Mouse (Mus musculus) stomach, postnatal 0 days (tissue): ENCODE results near the gene Gabrb3. TPM values are rescaled to one million over a fixed set of nuclear protein-coding genes. Genes with fewer than 3 reads are reported as not detected.

ENCODE experiments used
- ATAC-seq: fragments of 200-750 bp; cut with Nextera tagmentation; 2 replicates; pipeline ENCODE4 v1.8.0; 2017; ENCODE audit not compliant: low FRiP score, low TSS enrichment
- DNase-seq: peaks from one replicate; pipeline ENCODE4 v3.0.0-alpha.2; 2016; ENCODE audit warnings: low spot score
- H3K27ac ChIP-seq: fragments of 300-500 bp; sonication (generic); replicated peaks from 2 replicates; pipeline ENCODE4 v1.5.1; 2014; ENCODE audit warnings: mild to moderate bottlenecking, control low read depth
- H3K27me3 ChIP-seq: fragments of 300-500 bp; sonication (generic); 2 replicates; pipeline ENCODE4 v1.6.1; 2014; ENCODE audit warnings: low read length; ENCODE audit not compliant: control insufficient read depth, insufficient read depth
- H3K36me3 ChIP-seq: fragments of 300-500 bp; sonication (generic); 2 replicates; pipeline ENCODE4 v1.6.1; 2014; ENCODE audit warnings: low read length, mixed read lengths; ENCODE audit not compliant: control insufficient read depth, insufficient read depth
- H3K4me1 ChIP-seq: fragments of 300-500 bp; sonication (generic); replicated peaks from 2 replicates; pipeline ENCODE4 v1.6.1; 2014; ENCODE audit warnings: antibody characterized with exemption; ENCODE audit not compliant: control insufficient read depth, insufficient read depth
- H3K4me2 ChIP-seq: fragments of 300-500 bp; sonication (generic); replicated peaks from 2 replicates; pipeline ENCODE4 v1.6.1; 2014; ENCODE audit warnings: low read depth, mild to moderate bottlenecking, control low read depth, moderate library complexity
- H3K4me3 ChIP-seq: fragments of 300-500 bp; sonication (generic); 2 replicates; pipeline ENCODE4 v1.5.1; 2014; ENCODE audit warnings: low read depth, low read length, control low read depth
- H3K9ac ChIP-seq: fragments of 300-500 bp; sonication (generic); 2 replicates; pipeline ENCODE4 v1.6.1; 2014; ENCODE audit warnings: mild to moderate bottlenecking, low read length, control low read depth, mixed read lengths
- H3K9me3 ChIP-seq: fragments of 300-500 bp; sonication (generic); 2 replicates; pipeline ENCODE4 v1.6.1; 2016; ENCODE audit warnings: low read length; ENCODE audit not compliant: control insufficient read depth
- CTCF ChIP-seq: IDR thresholded peaks from 2 replicates; pipeline ENCODE4 v1.5.1; 2016; ENCODE audit warnings: antibody characterized with exemption, low read depth, mild to moderate bottlenecking, moderate library complexity
- EP300 ChIP-seq: optimal IDR thresholded peaks from 2 replicates; pipeline ENCODE3; 2016; ENCODE audit warnings: antibody characterized with exemption
- WGBS: fragments of 180-500 bp; shearing (Covaris S2); extraction: QIAGEN DNeasy Blood & Tissue Kit; methylation state at CpG from one replicate; pipeline ENCODE4 v1.1.7; 2014; 5-methylcytosine and 5-hydroxymethylcytosine counted together
- polyA plus RNA-seq: library from polyadenylated mRNA; unstranded; fragments of >200 nt; fragmentation: Nextera tagmentation; extraction: Ambion mirVana; gene quantifications from 2 replicates; pipeline ENCODE4 v1.2.1, GENCODE M21; 2015

Gene Gabrb3
- polyA plus RNA-seq, 1 experiment from 2014 or later = 0.80 TPM

DNA sequence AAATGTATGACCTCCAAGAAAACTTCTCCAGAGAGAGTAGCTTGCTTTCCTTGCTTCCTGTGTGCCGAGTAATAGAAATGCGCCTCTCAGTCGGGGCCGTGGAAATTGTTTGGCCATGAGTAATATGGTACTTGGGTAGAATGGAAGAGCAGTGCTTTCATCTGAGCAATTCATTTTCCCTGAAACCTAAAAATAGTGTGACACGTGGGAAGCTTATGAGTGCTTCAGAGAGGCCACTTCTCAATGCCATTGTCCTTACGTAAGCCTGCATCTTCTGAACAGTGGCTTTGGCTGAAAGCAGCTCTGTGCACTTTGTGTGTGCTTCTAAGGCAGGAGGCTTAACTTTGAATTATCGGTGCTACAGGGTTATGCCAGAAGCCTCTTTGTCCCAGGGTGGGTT lies 280.9 kb downstream of the Gabrb3 start:
- Histone ChIP-seq H3K4me1 (no peaks in the 10 kb centered on the region), H3K27ac (no peak overlapping the region), H3K9me3 (no peaks in the 10 kb centered on the region), H3K9ac (no peak overlapping the region), H3K4me2 (no peak overlapping the region), H3K4me3 (no peak overlapping the region), H3K27me3 (no peaks in the 10 kb centered on the region), H3K36me3 (no peaks in the 10 kb centered on the region)
- 55% methylated on average over 7 of the region's 7 CpGs for WGBS
- DNase-seq (no peak), ATAC-seq (0 out of 2 replicates have a peak, but pooled peaks have one; percentile 24)
- TF ChIP-seq CTCF = no peak
- no peak for TF ChIP-seq EP300

- Histone ChIP-seq H3K4me2 (no peak overlapping the region), H3K4me3 (no peak overlapping the region), H3K9me3 (no peaks in the 10 kb centered on the region), H3K27me3 (no peaks in the 10 kb centered on the region), H3K27ac (no peak overlapping the region), H3K9ac (no peak overlapping the region), H3K36me3 (no peaks in the 10 kb centered on the region), H3K4me1 (no peaks in the 10 kb centered on the region)
- DNase-seq = no peak
- ATAC-seq = no peak
- TF ChIP-seq EP300 (no peak), CTCF (no peak)
Measured at GRCm38 (mm10) chr7:57701046-57701445, 281.6 kb downstream of the Gabrb3 start.

DNA sequence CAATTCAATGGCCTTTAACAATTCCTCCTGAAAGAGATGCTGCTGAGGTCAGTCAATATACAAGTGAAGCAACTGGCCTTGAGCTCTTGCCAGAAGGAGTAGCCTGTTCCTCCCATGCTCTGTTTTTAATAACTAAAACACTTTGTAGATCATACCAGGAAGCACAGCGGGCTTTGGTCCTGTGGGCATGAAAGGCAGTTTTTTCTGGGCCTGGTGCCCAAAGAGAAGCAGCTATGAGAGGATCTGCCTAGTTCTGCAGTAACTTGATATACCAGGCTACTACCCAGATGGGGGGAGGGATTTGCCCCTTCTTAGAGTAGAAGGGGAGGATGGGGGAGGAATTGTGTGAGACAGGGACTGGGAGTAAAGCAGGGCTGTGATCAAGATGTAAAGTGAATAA lies 284.1 kb downstream of the Gabrb3 start:
- H3K27me3 ChIP-seq = no peaks in the 10 kb centered on the region
- ATAC-seq (no peak), DNase-seq (peak; percentile 20)
- no peak overlapping the region for H3K27ac ChIP-seq
- no peak overlapping the region for H3K9ac ChIP-seq
- TF ChIP-seq EP300 (no peak), CTCF (no peak)
- no peak overlapping the region for H3K4me3 ChIP-seq
- H3K36me3 ChIP-seq = no peaks in the 10 kb centered on the region
- no peaks in the 10 kb centered on the region for H3K4me1 ChIP-seq
- no peak overlapping the region for H3K4me2 ChIP-seq
- 48% methylated on average over 1 of the region's 1 CpGs for WGBS
- no peaks in the 10 kb centered on the region for H3K9me3 ChIP-seq

- ATAC-seq = no peak
Measured at GRCm38 (mm10) chr7:57706092-57706491, 286.6 kb downstream of the Gabrb3 start.

GRCm38 (mm10) chr7:57706976-57707740 lies 287.7 kb downstream of the Gabrb3 start:
- H3K27me3 ChIP-seq = no peaks in the 10 kb centered on the region
- TF ChIP-seq EP300 = no peak
- no peak for TF ChIP-seq CTCF
- 55% methylated on average over 7 of the region's 7 CpGs for WGBS

More at GRCm38 (mm10) chr7:57706092-57706491, 286.6 kb downstream of the Gabrb3 start:
- WGBS = 69% methylated on average over 6 of the region's 6 CpGs
- Histone ChIP-seq H3K4me2 (no peak overlapping the region), H3K9ac (no peak overlapping the region), H3K27me3 (no peaks in the 10 kb centered on the region), H3K27ac (no peak overlapping the region), H3K4me3 (no peak overlapping the region), H3K4me1 (no peaks in the 10 kb centered on the region), H3K9me3 (no peaks in the 10 kb centered on the region), H3K36me3 (no peaks in the 10 kb centered on the region)
- TF ChIP-seq EP300 = no peak
- no peak for TF ChIP-seq CTCF
- no peak for DNase-seq

GRCm38 (mm10) chr7:57711709-57712108 lies 292.2 kb downstream of the Gabrb3 start:
- TF ChIP-seq CTCF (no peak), EP300 (no peak)
- no peak for ATAC-seq

More at GRCm38 (mm10) chr7:57706976-57707740, 287.7 kb downstream of the Gabrb3 start:
- Histone ChIP-seq H3K4me3 (no peak overlapping the region), H3K4me2 (no peak overlapping the region), H3K9me3 (no peaks in the 10 kb centered on the region), H3K36me3 (no peaks in the 10 kb centered on the region), H3K27ac (no peak overlapping the region), H3K9ac (no peak overlapping the region), H3K4me1 (no peaks in the 10 kb centered on the region)
- DNase-seq (no peak), ATAC-seq (no peak)

More at GRCm38 (mm10) chr7:57711709-57712108, 292.2 kb downstream of the Gabrb3 start:
- Histone ChIP-seq H3K36me3 (no peaks in the 10 kb centered on the region), H3K4me1 (no peaks in the 10 kb centered on the region), H3K4me2 (no peak overlapping the region), H3K27me3 (no peaks in the 10 kb centered on the region), H3K9me3 (no peaks in the 10 kb centered on the region), H3K4me3 (no peak overlapping the region), H3K27ac (no peak overlapping the region), H3K9ac (no peak overlapping the region)
- no peak for DNase-seq
